Mouse (Mus musculus) mouse embryonic stem cell (cell line): ENCODE measurements around the gene Sys1.

Experiments
- in situ Hi-C, 2 experiments: fragments of 300-500 bp; cut with MboI; formaldehyde crosslinking; loops; 1 replicate in 1 of 2; 3 replicates in 1 of 2; pipeline ENCODE4 v1.14.3; 2019 to 2020; ENCODE audit warnings: low sequenced_read_pairs in 2 of 2, low pct_unique_long_range_greater_than_20kb in 1 of 2, mixed read lengths in 1 of 2; ENCODE audit not compliant: unreplicated experiment in 1 of 2

Sys1 gene

DNA sequence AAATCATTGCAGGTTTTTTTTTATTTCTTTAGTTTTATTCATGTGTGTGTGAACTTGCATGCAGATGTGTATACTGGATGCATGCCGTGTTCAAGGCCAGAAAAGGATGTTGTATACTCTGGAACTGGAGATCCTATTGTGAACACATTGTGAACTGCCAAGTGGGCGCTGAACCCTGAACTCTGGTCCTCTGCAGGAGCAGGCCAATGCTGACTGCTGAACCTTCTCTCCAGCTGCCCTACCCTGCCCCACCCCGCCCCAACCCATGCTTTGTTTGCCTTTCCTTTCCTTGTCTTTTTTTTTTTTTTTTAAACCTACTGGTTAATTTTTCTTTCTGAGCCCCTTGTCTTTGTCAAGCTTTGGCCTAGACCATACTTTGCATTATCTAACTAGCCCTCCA lies 58.2 kb downstream of the Sys1 start:
- in situ Hi-C loops: loop anchor here (5.0 to 10.0 kb wide), 2 partner anchors 100 to 108 kb away; partner anchors contain the start of gene Matn4 (in 1 of the 2)

DNA sequence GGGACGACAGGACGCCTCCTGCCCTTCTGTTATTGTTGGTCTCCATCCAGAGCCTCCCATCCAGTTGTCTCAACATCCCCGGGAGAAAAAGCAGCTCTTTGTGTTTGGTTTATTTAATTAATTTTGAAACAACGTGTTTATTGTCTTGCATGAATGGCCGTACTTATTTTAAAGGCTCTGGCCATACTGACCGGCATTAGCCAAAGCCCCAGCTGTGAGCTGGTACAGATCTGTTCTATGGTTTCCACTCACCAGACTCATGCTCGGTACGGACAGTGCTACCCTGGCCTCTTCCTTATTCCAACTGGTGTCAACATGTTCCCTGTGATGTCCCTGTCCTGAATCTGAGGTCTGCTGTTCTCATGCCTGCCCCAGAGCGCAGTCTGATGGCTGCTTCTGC lies 59.1 kb downstream of the Sys1 start:
- in situ Hi-C loops: loop anchor here (5.0 to 10.0 kb wide), 2 partner anchors 101 to 109 kb away; partner anchors contain the start of gene Matn4 (in 1 of the 2)

DNA sequence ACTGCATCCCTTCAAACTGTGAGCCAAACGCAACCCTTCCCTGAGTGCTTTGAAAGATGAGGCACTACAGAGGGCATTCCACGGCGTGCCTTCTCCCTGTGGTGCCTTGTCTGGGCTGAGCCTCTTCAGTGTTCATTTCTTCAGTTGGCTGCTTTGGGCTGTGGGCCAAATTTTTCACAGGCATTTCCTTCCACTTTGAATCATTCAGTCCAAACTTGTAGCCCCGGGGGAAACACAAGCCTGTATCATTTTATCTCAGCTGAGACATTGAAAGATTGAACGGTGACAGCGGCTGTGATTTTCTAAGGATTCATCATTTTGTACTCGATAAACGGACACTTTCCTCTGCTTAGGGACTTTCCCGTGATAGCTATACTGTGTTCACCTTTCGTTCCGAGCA lies 59.8 kb downstream of the Sys1 start:
- in situ Hi-C loops: loop anchor here (5.0 to 10.0 kb wide), 2 partner anchors 102 to 109 kb away; partner anchors contain the start of gene Matn4 (in 1 of the 2)

DNA sequence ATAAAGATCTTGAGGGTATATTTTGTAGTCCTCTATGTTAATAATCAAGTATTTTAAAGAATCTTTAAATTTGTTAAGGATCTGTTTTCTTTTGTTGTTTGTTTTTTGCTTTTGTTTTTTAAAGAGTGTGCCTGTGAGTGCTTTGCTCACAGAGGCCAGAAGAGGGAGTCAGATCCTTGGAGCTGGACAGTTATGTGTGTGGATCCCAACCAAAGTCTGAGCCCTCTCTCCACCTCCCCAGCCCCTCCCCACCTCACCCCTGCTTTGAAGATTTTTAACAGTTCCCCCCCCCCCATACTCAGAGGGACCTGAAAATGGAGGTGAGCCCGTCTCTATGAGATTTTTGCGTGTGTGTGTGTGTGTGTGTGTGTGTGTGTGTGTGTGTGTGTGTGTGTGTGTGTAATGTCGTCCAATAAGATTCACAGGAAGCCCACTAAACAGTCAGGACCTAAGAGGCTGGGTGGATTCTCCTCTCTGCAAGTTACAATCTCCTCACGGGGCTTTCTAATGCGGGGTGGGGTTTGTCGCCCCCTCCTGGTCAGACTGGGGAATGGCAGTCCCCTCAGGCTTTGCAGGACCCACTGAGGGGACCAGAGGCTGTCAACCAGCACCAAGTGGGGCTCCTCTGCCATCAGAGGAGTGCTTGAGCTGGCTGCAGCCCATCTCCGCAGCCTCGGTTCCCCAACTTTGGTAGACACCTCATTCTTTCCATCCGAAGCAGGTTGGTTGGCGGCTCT lies 60.9 kb downstream of the Sys1 start:
- in situ Hi-C loops: loop anchor here (5.0 to 10.0 kb wide), 2 partner anchors 103 to 110 kb away; partner anchors contain the start of gene Matn4 (in 1 of the 2)

GRCm38 (mm10) chr2:164518266-164519170 lies 61.8 kb downstream of the Sys1 start:
- in situ Hi-C loops: loop anchor here (5.0 to 10.0 kb wide), 2 partner anchors 104 to 111 kb away; partner anchors contain the start of gene Matn4 (in 1 of the 2)

- in situ Hi-C loops: loop anchor here (5.0 to 10.0 kb wide), 2 partner anchors 104 to 112 kb away; partner anchors contain the start of gene Matn4 (in 1 of the 2)
Observed at GRCm38 (mm10) chr2:164519171-164519526, 62.4 kb downstream of the Sys1 start.

- in situ Hi-C loops: no loop called here
Observed at GRCm38 (mm10) chr2:164520782-164521181, 64.0 kb downstream of the Sys1 start.

- in situ Hi-C loops: no loop called here
Observed at GRCm38 (mm10) chr2:164521841-164522240, 65.1 kb downstream of the Sys1 start.

GRCm38 (mm10) chr2:164522280-164522679 lies 65.5 kb downstream of the Sys1 start:
- in situ Hi-C loops: no loop called here

GRCm38 (mm10) chr2:164523301-164523773 lies 66.6 kb downstream of the Sys1 start:
- in situ Hi-C loops: no loop called here

- in situ Hi-C loops: no loop called here
Observed at GRCm38 (mm10) chr2:164528557-164528956, 71.8 kb downstream of the Sys1 start.
